Mouse (Mus musculus) heart, adult 10 weeks (tissue): ENCODE data around the gene Ncl. TPM values are rescaled to one million over a fixed set of nuclear protein-coding genes. Genes with fewer than 3 reads are reported as not detected.

Experiments used
- polyA plus RNA-seq: library from polyadenylated mRNA; stranded (reverse); fragments of 350-450 nt; fragmentation: Illumina TruSeq; extraction: RNeasy Lipid Tissue Mini Kit (QIAGEN cat#74804); gene quantifications from one replicate; pipeline ENCODE4 v1.2.3, GENCODE M21; 2014; ENCODE audit warnings: low read depth, low replicate concordance

The Ncl gene
- 148 TPM for polyA plus RNA-seq

DNA sequence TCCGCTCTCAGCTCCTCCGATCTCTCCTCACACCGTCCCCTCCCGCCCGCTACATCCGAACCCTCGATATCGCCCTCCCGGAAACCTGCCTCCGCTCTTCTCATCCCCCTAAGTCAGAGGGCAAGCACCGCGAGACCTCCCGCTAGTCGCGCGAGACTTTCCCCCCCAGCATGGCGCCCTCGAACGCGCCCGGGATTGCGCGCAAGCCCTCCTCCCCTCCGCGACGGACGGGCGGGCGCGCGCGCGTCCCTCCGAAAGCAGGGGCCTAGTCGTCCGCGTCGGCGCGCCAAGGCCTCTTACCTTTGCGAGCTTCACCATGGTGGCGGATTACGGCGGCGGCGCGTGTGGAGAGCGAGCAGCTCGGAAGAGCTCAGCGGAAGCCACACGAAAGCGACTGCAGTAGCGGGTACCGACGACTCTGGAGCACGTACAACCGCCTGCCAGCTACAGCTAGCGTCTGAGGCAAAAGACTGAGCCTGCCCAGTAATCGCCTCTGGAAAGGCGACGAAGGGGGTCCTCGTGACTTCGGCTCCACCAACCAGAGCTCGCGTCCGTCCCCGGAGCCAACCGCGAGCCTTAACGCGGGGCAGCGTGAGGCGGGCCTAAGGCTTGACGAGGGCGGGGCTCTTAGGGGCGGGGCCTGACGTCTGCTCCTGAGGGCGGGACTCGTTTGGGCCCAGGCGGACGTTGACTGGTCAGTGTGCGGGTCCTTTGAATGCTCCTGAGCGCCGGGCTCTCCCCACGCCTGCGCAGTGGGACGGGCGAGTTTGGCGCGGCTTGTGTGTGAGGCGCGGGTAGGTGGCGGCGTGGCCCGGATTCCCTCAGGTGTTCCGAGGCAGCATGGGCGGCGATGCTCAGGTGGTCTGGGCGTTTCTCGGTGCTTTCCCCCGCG, at the start of gene Ncl:
TSS of gene Ncl (minus strand) at position 495 of the 892 bp plus-strand sequence.

DNA sequence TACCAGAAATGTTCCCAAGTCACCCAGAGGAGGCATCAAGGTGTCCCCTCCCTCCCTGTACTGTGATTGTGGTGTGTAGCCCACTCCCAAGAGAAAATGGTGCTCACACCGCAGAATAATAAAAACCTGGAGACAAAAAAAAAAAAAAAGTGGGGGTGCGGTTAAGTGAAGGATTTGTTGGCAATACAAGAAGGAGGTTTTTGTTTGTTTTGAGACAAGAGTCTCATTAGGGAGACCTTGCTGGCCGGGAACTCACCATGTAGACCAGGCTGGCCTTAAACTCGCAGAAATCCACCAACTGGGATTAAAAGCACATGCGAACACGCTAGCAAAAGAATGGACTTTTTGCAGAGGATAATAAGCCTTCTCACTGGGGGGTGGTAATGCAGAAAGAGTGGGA, 56.7 kb downstream of the Ncl start, which contains the start of gene B3gnt7:
TSS of gene B3gnt7 (plus strand) at position 301 of the 400 bp plus-strand sequence.

Other genes starting within 250 kb of the Ncl start
- not detected for gene Htr2b, start 247.4 kb downstream of the Ncl start, polyA plus RNA-seq
- gene Gm21972, start 225.8 kb downstream of the Ncl start, polyA plus RNA-seq, result not detected
- 3.4 TPM for gene Armc9, start 204.6 kb downstream of the Ncl start, polyA plus RNA-seq
- 0.39 TPM for gene B3gnt7, start 56.6 kb downstream of the Ncl start, polyA plus RNA-seq
- not detected for gene Nmur1, start 66.8 kb upstream of the Ncl start, polyA plus RNA-seq
- not detected for gene Tex44, start 66.9 kb upstream of the Ncl start, polyA plus RNA-seq
- gene Ptma, start 167.3 kb upstream of the Ncl start, polyA plus RNA-seq, result 347 TPM
- gene Pde6d, start 223.2 kb upstream of the Ncl start, polyA plus RNA-seq, result 41.1 TPM
- 10.8 TPM for gene Cops7b, start 223.5 kb upstream of the Ncl start, polyA plus RNA-seq